Mouse (Mus musculus) G1E (cell line): Measurements from ENCODE around the gene Gjd3. TPM values are rescaled to one million over a fixed set of nuclear protein-coding genes. Genes with fewer than 3 reads are reported as not detected.

Source experiments
- ATAC-seq: 2 replicates; pipeline ENCODE4 v1.8.0; 2016; ENCODE audit warnings: mild to moderate bottlenecking; ENCODE audit not compliant: insufficient number of reproducible peaks, poor library complexity, low FRiP score, severe bottlenecking; ENCODE audit errors: extremely low read depth
- DNase-seq: peaks from one replicate; pipeline ENCODE4 v3.0.0; 2012; ENCODE audit warnings: low spot score
- H3K27me3 ChIP-seq: 2 replicates; pipeline ENCODE4 v1.6.1; 2012; ENCODE audit warnings: mild to moderate bottlenecking, low read length, inconsistent platforms; ENCODE audit not compliant: insufficient read depth
- H3K36me3 ChIP-seq: replicated peaks from 2 replicates; pipeline ENCODE3; 2012; ENCODE audit warnings: mild to moderate bottlenecking, inconsistent platforms
- H3K4me1 ChIP-seq: 2 replicates; pipeline ENCODE4 v1.6.1; 2012; ENCODE audit warnings: low read depth, low read length, inconsistent platforms, mixed read lengths; ENCODE audit not compliant: insufficient read depth
- H3K4me3 ChIP-seq: 2 replicates; pipeline ENCODE4 v1.5.1; 2012; ENCODE audit warnings: low read depth, mild to moderate bottlenecking, inconsistent platforms, low read length, moderate library complexity, mixed read lengths
- H3K9me3 ChIP-seq: replicated peaks from 2 replicates; pipeline ENCODE4 v1.6.1; 2012; ENCODE audit warnings: inconsistent platforms
- CTCF ChIP-seq: IDR thresholded peaks from 2 replicates; pipeline ENCODE4 v1.5.1; 2012; ENCODE audit warnings: low read depth, low read length, inconsistent platforms, mixed read lengths
- GATA1 ChIP-seq: IDR thresholded peaks from 2 replicates; pipeline ENCODE4 v1.6.1; 2012; ENCODE audit warnings: borderline replicate concordance, low read length, inconsistent platforms, mixed read lengths
- GATA2 ChIP-seq: IDR thresholded peaks from 2 replicates; pipeline ENCODE4 v1.6.1; 2012; ENCODE audit warnings: low read depth, low read length, inconsistent platforms, borderline replicate concordance
- POLR2AphosphoS5 ChIP-seq: IDR thresholded peaks from 2 replicates; pipeline ENCODE4 v1.6.1; 2012; ENCODE audit warnings: low read depth, low read length, inconsistent platforms; ENCODE audit not compliant: insufficient replicate concordance
- TAL1 ChIP-seq: conservative IDR thresholded peaks from 2 replicates; pipeline ENCODE4 v1.6.1; 2012; ENCODE audit warnings: low read depth, low read length, inconsistent platforms, mixed read lengths
- polyA plus RNA-seq: library from polyadenylated mRNA; stranded (reverse); fragments of >175 nt; gene quantifications from 2 replicates; pipeline ENCODE4 v1.2.3, GENCODE M21; 2012
- total RNA-seq, 2 experiments: library from RNA; stranded (forward) in 1 of 2; stranded (reverse) in 1 of 2; fragments of 200-1000 nt in 1 of 2; fragments of >200 nt in 1 of 2; fragmentation: Nextera tagmentation in 1 of 2; gene quantifications; 2 replicates each; pipeline ENCODE4 v1.2.3; 2014 to 2017

Gene Gjd3
- total and polyA plus RNA-seq, 3 experiments = not detected

DNA sequence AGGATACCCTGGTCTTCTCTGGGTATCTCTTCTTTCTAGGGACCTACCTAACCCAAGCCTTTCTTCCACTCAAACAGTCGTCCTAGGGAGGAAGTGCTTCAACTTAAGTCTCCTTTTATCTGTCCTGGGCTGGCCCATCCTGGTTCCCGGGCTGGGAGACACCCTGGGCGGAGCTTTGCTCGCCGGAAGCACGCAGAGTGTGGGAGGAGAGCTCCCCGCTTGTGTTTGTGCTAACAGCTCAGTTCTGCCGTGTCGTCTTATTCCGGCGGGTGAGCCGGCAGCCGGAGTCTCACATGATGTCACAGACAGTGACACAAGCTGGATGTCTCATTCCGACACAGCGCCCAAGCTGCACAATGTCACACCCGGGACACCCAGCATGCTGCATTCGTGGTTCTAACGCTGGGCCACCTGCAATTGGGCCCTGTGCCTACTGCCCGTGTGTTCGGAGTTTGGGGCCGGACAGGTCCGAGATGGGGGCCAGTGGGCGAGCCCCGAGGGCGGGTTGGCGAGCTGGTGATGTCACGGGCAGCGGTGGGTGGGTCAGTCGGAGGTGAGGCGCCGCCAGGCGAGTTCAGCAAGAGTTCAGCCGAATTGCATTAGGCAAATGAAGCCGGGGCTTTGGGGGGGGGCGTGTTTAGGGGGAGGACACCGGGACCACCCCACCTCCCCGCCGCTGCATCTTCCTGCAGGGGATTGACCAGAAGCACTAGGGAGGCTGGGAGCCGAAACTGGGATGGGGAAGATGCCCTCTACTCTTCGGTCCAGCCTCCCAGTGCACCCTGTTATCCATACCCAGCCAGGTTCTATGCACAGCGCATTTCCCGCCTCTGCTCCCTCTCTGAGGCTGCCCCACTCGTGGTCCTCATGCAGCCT is 23.1 kb downstream of the Gjd3 start:
- DNase-seq = peak; percentile 84
- Histone ChIP-seq H3K36me3 (peaks cover 50% of the 10 kb centered on the region), H3K27me3 (peaks cover 24% of the 10 kb centered on the region), H3K4me1 (peaks cover 96% of the 10 kb centered on the region), H3K4me3 (peak overlapping the region; percentile 77), H3K9me3 (no peaks in the 10 kb centered on the region)
- peak; percentile 60 for ATAC-seq
- TF ChIP-seq POLR2AphosphoS5 (no peak), CTCF (no peak)

DNA sequence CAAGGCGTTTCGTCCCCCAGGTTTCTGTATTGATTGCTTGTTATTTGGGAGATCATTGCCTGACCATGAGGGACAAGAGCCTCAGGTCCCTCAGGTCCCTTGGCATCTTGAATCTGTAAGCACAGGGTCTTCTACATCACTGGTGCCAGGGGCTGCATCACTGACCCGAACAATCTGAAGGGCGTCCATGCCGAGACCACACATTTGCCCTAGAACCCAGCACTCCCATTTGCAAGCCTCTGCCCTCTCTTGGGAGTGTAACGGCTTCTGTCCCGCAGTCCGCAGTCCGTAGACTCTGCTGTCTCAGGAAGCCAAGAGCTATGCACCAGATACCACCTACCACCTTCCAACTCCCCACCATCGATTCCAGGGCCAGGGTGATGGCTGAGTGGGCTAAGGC is 26.5 kb downstream of the Gjd3 start:
- TF ChIP-seq GATA1 (no peak), CTCF (no peak), GATA2 (no peak)
- Histone ChIP-seq H3K36me3 (peaks cover 55% of the 10 kb centered on the region), H3K9me3 (no peaks in the 10 kb centered on the region), H3K27me3 (peaks cover 6% of the 10 kb centered on the region; the same call in 1 of the 2 replicates), H3K4me1 (peaks cover 96% of the 10 kb centered on the region), H3K4me3 (peak overlapping the region; percentile 56; the same call in 1 of the 2 replicates)
- ATAC-seq (no peak), DNase-seq (no peak)

DNA sequence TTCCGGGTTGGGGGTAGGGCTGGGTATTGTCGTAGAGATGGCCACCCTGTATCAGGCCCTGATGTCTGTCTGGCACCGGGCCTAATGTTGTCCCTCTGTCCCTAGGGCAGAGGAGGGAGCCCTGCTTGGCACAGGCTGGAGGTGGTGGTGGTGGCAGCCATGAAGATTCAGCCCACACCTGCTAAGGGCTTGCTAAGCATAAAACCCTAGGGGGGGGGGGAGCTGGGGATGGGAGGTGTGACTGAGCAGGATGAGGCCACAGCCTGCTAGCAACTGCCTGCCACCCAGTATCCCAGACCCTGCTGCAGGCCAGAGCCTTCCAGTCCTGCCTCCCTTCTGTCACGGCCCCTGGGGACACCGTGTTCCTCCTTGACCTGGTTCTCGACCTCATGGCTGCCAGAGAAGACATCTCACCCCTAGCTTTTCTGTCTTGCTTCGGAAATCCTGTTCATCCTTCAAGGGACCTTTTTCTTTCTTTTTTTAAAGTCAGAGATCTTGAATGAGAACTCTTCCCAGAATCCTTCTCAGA is 27.0 kb downstream of the Gjd3 start:
- peaks cover under 1% of the 10 kb centered on the region; the same call in 1 of the 2 replicates for H3K27me3 ChIP-seq

DNA sequence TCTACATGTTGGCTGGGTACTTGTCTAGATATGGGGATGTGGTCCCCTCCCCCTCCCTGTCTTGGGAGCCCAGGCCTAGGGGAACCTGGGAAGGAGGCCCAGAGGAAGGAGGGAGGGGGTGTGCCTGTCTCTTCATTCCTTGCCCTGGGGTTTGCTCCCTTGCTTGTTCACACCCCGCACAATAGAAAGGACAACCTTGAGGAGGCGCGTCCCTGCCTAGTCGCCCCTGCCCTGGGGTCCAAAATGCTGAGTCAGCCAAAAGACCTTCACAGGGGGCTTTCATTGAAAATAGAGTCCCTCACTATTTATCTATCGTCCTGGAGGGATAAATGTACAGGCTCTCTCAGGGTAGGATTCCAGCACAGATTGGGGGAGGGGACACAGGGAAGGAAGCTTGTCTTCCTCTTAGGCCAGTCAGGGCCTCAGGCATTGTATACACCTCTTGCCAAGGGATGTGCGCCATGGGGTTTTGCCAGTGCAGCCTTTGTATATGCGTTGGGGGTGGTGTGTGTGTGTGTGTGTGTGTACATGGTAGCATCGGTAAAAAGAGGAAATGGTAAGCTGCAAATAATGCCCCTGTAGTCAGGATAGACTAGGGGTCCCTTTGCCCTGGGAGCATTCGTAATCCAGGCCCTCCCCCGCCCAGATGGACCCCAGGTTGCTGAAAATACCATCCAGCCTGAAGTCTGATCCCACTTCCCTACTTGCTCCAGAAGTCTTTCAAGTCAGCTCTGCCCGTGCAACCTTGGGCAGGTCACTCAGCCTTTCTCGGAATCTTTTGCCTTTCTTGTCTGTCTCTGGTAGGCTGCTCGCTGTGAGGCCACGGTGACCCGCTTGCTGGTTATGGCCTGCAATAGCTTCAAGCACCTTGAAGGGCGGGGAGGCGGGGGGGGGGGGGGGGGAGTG is 27.8 kb downstream of the Gjd3 start:
- DNase-seq = peak; percentile 58
- ATAC-seq = no peak
- no peak for TF ChIP-seq POLR2AphosphoS5
- no peak for TF ChIP-seq GATA1
- TF ChIP-seq CTCF = no peak
- TF ChIP-seq TAL1 = no peak
- TF ChIP-seq GATA2 = no peak
- H3K36me3 ChIP-seq = peaks cover 64% of the 10 kb centered on the region
- no peaks in the 10 kb centered on the region for H3K9me3 ChIP-seq
- H3K4me1 ChIP-seq = peaks cover 97% of the 10 kb centered on the region
- no peaks in the 10 kb centered on the region for H3K27me3 ChIP-seq
- peak overlapping the region; percentile 59; the same call in 1 of the 2 replicates for H3K4me3 ChIP-seq

More for the DNA sequence above, 27.0 kb downstream of the Gjd3 start:
- no peak for TF ChIP-seq GATA2
- no peak for TF ChIP-seq POLR2AphosphoS5
- TF ChIP-seq TAL1 = no peak
- TF ChIP-seq GATA1 = no peak
- no peak for TF ChIP-seq CTCF
- H3K4me3 ChIP-seq = peak overlapping the region; percentile 66; the same call in 1 of the 2 replicates
- DNase-seq = peak; percentile 53
- peaks cover 56% of the 10 kb centered on the region for H3K36me3 ChIP-seq
- no peaks in the 10 kb centered on the region for H3K9me3 ChIP-seq
- peaks cover 96% of the 10 kb centered on the region for H3K4me1 ChIP-seq
- ATAC-seq = no peak

DNA sequence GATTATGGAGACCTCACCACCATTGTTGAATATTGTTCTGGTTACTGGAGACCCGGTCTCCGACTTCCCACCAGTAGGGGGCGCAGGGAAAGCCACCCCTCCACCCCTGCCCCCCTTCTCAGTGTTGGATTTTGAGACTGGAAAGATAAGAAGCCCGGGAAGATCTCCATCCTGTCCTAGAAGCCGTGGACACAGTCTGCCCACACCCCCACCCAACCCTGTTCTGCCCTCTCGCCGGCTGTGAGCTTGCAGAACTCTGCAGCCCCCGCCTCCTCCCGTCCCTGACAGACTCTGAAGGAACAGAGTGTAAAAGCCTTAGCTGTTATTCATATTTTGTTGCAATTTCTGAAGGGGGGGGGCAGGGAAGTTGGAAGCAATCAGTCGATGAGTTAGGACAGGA is 28.4 kb downstream of the Gjd3 start:
- Histone ChIP-seq H3K27me3 (no peaks in the 10 kb centered on the region), H3K4me1 (peaks cover 97% of the 10 kb centered on the region), H3K4me3 (peak overlapping the region; percentile 59; the same call in 1 of the 2 replicates), H3K36me3 (peaks cover 70% of the 10 kb centered on the region), H3K9me3 (no peaks in the 10 kb centered on the region)
- ATAC-seq = 0 out of 2 replicates have a peak, but pooled peaks have one; percentile 11
- TF ChIP-seq GATA1 (no peak), POLR2AphosphoS5 (no peak), GATA2 (no peak), CTCF (no peak), TAL1 (no peak)
- DNase-seq = peak; percentile 45

DNA sequence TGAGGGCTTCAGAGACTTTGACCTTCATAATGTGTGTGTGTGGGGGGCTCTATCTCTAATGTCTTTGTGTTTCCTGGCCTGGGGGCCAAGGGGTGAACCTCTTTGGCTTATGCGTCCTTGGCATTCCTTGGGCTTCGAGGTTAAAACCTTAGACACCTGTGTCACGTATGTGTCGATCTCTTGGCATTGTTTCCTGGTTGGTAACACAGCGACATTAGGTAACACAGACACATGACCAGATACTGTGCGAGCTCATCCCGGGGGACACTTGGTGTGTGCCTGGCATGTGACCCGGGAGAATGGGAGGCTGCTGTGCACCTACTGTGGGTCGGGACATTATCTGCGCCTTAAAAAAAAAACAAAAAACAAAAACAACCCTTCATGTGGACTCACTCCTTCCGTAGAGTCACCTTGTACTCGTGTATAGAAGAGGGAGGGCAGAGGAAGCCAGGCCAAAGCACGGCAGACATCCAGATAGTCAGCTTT is 28.9 kb downstream of the Gjd3 start:
- Histone ChIP-seq H3K4me3 (peak overlapping the region; percentile 59; the same call in 1 of the 2 replicates), H3K4me1 (peaks cover 97% of the 10 kb centered on the region), H3K36me3 (peaks cover 73% of the 10 kb centered on the region), H3K9me3 (no peaks in the 10 kb centered on the region), H3K27me3 (no peaks in the 10 kb centered on the region)
- no peak for ATAC-seq
- DNase-seq = no peak
- TF ChIP-seq GATA1 = no peak
- no peak for TF ChIP-seq CTCF
- no peak for TF ChIP-seq GATA2
- TF ChIP-seq POLR2AphosphoS5 = no peak
- TF ChIP-seq TAL1 = no peak
